Mouse (Mus musculus) gastrocnemius, postnatal 10 days (tissue): ENCODE results near the gene Snrnp35. TPM values are rescaled to one million over a fixed set of nuclear protein-coding genes. Genes with fewer than 3 reads are reported as not detected.
A peak's percentile ranks its signal among the peaks of the same experiment; 100 is the strongest.

Source experiments
- DNase-seq: peaks from one replicate; pipeline ENCODE4 v3.0.0; 2021; ENCODE audit warnings: mixed read lengths
- total RNA-seq, 2 experiments: library from RNA; stranded (reverse); gene quantifications; 2 replicates each; pipeline ENCODE4 v1.2.3; 2021

Snrnp35 gene
- total RNA-seq, 2 experiments from 2014 or later, result 21.8 to 23.6 TPM

GRCm38 (mm10) chr5:124538813-124539792, 56.2 kb downstream of the Snrnp35 start:
- no peak for DNase-seq

GRCm38 (mm10) chr5:124539905-124540304, 57.0 kb downstream of the Snrnp35 start:
- no peak for DNase-seq

GRCm38 (mm10) chr5:124540383-124540786, 57.5 kb downstream of the Snrnp35 start, which contains the start of gene Tmed2:
Tmed2 (plus strand) TSS chr5:124540695.
- DNase-seq, result peak; percentile 92

Other genes with a start within 250 kb of the Snrnp35 start
- gene Pitpnm2, start 233.4 kb upstream of the Snrnp35 start, total RNA-seq, result 10 to 100 TPM; 20.8 to 25.4 TPM
- gene Mphosph9, start 155.2 kb upstream of the Snrnp35 start, total RNA-seq, result 1 to 10 TPM; 4.8 to 6.1 TPM
- 1 to 10 TPM; 7.3 to 9.5 TPM for gene 2810006K23Rik, start 155.0 kb upstream of the Snrnp35 start, total RNA-seq
- gene Cdk2ap1, start 120.1 kb upstream of the Snrnp35 start, total RNA-seq, result 100 to 1,000 TPM; 165 to 169 TPM
- 10 to 100 TPM; 38.8 to 44.3 TPM for gene Sbno1, start 57.1 kb upstream of the Snrnp35 start, total RNA-seq
- gene Kmt5a, start 43.2 kb upstream of the Snrnp35 start, total RNA-seq, result 10 to 100 TPM; 37.2 to 43.6 TPM
- 1 to 10 TPM; 6.6 to 7.9 TPM for gene Rilpl2, start 4.8 kb upstream of the Snrnp35 start, total RNA-seq
- 10 to 100 TPM; 48.9 to 49.3 TPM for gene Rilpl1, start 48.3 kb downstream of the Snrnp35 start, total RNA-seq
- 100 to 1,000 TPM; 158 to 163 TPM for gene Tmed2, start 57.6 kb downstream of the Snrnp35 start, total RNA-seq
- 1 to 10 TPM; 4.9 to 6.0 TPM for gene Ddx55, start 69.7 kb downstream of the Snrnp35 start, total RNA-seq
- gene Eif2b1, start 96.0 kb downstream of the Snrnp35 start, total RNA-seq, result 10 to 100 TPM; 42.1 to 48.8 TPM
- gene Gtf2h3, start 96.0 kb downstream of the Snrnp35 start, total RNA-seq, result 10 to 100 TPM; 17.6 to 18.2 TPM
- 10 to 100 TPM; 20.4 to 25.7 TPM for gene Atp6v0a2, start 145.4 kb downstream of the Snrnp35 start, total RNA-seq
- gene Dnah10, start 242.0 kb downstream of the Snrnp35 start, total RNA-seq, result under 1 TPM; 0.07 to 0.19 TPM